Mouse (Mus musculus): ENCODE measurements around the gene Cdc6.

- TF ChIP-seq CTCF (IDR thresholded peaks at IDR 0.05; ENCODE audit: borderline replicate concordance, insufficient read depth, low read length) (no peak), POLR2A (IDR thresholded peaks at IDR 0.05; ENCODE audit: low read depth, low read length) (no peak)
These were observed 40.3 kb upstream of the Cdc6 start for GRCm38 (mm10) chr11:98867293-98867692.

Measured in embryonic fibroblast, embryonic 13.5 days (primary cell).